Mouse (Mus musculus) spleen, adult 12 weeks (tissue): ENCODE measurements at regions not wholly inside any gene's neighbourhood (a gene's known extent, or its start where the extent isn't known, plus 50 kb on each side); places are given as distances from the start of the nearest gene placed in this dataset.

Experiments
- DNase-seq: peaks from one replicate; pipeline ENCODE4 v3.0.0; 2022; ENCODE audit warnings: low spot score

GRCm38 (mm10) chr7:83476861-83477260 lies 107.9 kb upstream of the Tmc3 start:
- DNase-seq: no peak

GRCm38 (mm10) chr7:83477661-83478121 lies 107.0 kb upstream of the Tmc3 start:
- no peak for DNase-seq

GRCm38 (mm10) chr7:83481655-83482054 lies 103.1 kb upstream of the Tmc3 start:
- no peak for DNase-seq

- no peak for DNase-seq
These were observed 102.5 kb upstream of the Tmc3 start for GRCm38 (mm10) chr7:83482254-83482653.

GRCm38 (mm10) chr7:83482671-83483304 lies 101.9 kb upstream of the Tmc3 start:
- no peak for DNase-seq

- no peak for DNase-seq
These were observed 98.5 kb upstream of the Tmc3 start for GRCm38 (mm10) chr7:83486156-83486750.

GRCm38 (mm10) chr7:83489790-83490189 lies 94.9 kb upstream of the Tmc3 start:
- no peak for DNase-seq

- DNase-seq: no peak
These were observed 79.6 kb upstream of the Tmc3 start for GRCm38 (mm10) chr7:83504996-83505645.

- no peak for DNase-seq
These were observed 68.4 kb upstream of the Tmc3 start for GRCm38 (mm10) chr7:83516295-83516694.

GRCm38 (mm10) chr7:83521511-83521910 lies 63.2 kb upstream of the Tmc3 start:
- no peak for DNase-seq
